Mouse (Mus musculus): Measurements from ENCODE around the gene H2-K1. TPM values are rescaled to one million over a fixed set of nuclear protein-coding genes. Genes with fewer than 3 reads are reported as not detected.
"Not testable (repeated sequence)": the region's sequence is repeated elsewhere in the genome, so short reads cannot be mapped to it uniquely, and the experiment has no call there.

Gene H2-K1
- total RNA-seq, 2 experiments from 2014 or later = 564 to 1,023 TPM

DNA sequence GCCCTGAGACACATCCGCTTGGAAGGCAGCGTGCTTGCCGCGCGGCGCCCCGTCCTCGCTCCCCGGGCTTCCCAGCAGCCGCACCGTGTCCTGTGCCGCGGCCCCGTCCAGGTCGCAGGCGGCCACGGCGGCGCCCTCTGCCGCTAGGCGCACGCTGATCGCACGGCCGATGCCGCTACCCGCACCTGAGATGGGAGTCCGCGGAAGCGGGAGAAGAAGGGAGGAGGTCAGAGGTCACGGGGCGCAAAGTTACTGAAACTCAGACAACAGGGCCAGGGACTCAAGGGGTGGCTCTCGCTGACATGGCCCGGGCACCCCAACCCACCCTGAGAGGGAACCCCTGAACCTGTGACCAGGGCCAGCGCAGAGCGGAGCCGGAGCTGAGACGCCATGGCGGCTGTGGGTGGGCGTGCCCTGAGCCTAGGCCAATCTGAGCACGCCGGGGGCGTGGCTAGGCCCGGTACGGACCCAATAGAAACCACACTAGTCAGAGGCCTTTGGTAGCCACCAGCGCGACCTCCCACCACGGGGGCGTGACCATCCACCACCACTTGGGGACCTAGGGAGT, 27.6 kb upstream of the H2-K1 start, which contains the start of gene H2-Ke6:
Gene H2-Ke6, minus strand, starts transcription at position 405 of the 568 bp plus-strand sequence.
- peak; percentile 50 for ATAC-seq (replicated peaks; ENCODE audit: poor library complexity, severe bottlenecking)

DNA sequence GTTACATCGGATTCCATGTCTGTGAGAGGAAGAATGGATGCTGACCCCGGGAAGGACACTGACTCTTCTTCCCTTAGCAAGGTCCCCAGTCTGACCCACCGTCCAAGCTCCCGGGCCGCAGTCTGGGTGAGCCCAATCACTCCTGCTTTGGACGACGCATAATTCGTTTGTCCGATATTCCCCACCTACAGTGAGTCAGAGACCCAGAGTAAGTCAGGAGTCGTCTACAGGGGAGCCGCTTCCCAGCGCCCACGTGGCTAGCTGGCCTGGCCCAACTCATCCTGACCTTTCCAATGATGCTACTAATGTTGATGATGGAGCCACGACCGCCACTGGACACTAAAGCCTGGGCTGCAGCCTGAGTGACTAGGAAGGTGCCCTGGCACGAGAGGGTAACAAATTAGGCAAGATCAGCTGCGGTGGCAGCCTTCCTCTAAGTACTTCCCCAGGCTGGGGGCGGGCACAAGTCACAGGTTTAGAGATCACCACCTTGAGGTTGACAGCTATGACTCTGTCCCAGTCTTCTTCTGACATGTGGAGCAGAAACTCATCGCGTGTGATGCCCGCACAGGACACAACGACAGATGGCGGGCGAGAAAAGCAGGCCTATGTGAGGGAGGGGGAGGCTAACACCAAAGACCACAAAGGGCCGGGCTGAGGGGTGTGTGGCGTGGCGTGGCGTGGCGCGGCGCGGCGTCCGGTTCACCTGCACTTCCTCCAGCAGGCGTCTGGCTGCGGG, 26.9 kb upstream of the H2-K1 start:
- peak; percentile 34 for ATAC-seq (replicated peaks; ENCODE audit: poor library complexity, severe bottlenecking)

DNA sequence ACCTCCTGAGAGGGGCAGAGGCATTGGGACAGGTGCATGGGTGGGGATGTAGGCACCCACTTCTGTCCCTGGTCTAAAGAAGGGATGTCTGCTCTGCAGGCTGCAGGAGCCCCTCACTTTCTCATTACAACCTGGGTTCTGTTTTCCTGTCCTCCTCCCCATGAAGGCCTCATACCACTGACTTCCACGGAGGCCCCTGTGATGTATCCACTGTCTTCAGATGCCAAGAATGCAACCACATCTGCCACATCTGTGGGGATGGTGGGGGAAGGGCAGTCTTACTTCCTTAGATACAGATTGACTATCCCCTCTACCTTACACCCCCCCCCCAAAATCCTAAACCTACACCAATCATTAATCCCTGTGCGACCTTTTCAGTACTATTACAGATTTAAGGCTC, 26.1 kb upstream of the H2-K1 start:
- no peak for ATAC-seq (replicated peaks; ENCODE audit: poor library complexity, severe bottlenecking)

GRCm38 (mm10) chr17:34025756-34026151, 25.6 kb upstream of the H2-K1 start:
- ATAC-seq (replicated peaks; ENCODE audit: poor library complexity, severe bottlenecking) = no peak

DNA sequence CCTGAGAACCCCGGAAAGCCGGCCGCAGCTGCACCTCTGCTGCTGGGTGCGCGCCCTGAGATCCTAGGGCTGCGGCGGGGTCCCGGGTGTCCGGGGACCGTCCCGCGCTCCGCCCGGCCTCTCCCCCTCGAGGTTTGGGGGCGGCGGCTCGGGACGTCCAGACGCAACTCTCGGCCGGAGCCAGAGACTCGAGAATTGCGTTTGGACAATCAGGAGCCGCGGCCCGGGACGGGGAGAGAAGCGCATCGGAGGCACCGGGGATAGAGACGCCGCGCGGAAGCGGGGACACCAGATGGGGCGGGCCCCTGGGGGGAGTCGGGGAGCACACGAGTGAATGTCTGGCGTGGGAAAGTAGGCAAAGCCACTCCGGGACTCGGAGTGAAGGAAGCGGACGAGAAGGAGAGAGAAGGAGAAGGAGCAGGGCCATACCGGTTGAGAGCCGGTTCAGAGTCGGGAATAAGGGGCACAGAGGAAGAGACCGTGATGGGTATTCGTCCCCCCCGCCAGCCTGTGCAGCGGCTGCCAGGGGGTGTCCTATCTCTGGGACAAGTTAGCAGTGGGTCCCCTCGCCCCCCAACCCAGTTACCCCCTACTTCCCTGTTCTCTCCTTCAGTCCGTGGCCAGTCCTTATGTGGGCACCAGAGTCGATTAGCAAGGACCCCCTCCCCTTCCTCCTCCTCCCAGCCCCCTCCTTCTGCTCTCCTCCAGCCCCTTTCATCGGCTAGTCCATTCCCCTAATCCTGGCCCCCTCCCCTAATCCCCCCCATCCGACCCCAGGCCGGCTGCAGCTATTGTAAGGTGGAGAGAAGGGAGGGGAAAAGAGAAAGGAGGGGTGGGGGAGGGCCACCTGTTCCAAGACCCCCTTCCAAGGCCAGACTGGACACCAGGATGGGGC, 25.0 kb upstream of the H2-K1 start:
- no peak for ATAC-seq (replicated peaks; ENCODE audit: poor library complexity, severe bottlenecking)

DNA sequence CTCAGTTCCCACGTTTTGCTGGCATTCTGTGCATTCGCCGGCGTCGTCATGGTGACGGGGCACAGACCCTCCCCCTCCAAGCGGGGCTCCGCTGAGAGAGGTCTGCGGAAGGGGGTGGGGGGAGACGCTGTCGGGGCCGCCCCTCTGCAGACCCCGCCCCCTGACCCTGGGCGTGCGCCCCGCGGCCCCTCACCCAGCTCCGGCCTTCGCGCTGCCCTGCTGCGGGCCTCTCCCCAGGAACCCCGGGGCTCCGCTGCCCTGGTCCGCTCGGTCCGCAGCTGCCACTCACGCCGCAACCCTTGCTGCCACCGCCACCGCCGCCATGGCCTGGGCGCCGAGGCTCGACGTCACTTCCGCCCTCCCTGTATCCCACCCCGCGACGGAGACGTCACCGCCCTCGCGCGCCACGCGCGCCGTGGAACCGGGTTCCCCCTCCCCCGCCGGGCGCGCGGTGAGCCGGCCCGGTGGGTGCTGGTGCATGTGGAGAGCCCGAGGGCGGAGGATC, 24.2 kb upstream of the H2-K1 start, which contains the start of gene Ring1:
Gene Ring1, minus strand, starts transcription at position 364 of the 505 bp plus-strand sequence.
- peak; percentile 36 for ATAC-seq (replicated peaks; ENCODE audit: poor library complexity, severe bottlenecking)

GRCm38 (mm10) chr17:34023678-34024077, 23.5 kb upstream of the H2-K1 start:
- ATAC-seq (replicated peaks; ENCODE audit: poor library complexity, severe bottlenecking) = no peak

DNA sequence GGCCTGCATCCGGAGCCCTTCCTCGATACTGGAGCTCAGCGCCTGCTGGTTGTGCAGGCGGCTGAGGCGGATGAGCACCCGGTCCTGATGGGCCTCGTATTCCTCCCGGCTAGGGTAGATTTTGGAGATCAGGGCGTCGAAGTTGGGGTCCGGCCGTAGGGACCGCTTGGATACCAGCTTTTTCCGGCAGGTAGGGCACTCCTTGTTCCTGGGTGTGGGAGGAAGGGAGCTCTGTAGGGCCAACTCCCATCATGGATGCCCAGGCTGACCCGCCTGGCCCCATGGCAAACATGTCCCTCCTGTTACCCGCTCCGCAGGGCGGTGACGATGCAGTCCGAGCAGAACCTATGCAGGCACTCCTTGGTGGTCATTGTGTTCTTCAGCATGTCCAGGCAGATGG, 22.8 kb upstream of the H2-K1 start:
- ATAC-seq (replicated peaks; ENCODE audit: poor library complexity, severe bottlenecking) = no peak

GRCm38 (mm10) chr17:34022414-34022783, 22.3 kb upstream of the H2-K1 start:
- no peak for ATAC-seq (replicated peaks; ENCODE audit: poor library complexity, severe bottlenecking)

DNA sequence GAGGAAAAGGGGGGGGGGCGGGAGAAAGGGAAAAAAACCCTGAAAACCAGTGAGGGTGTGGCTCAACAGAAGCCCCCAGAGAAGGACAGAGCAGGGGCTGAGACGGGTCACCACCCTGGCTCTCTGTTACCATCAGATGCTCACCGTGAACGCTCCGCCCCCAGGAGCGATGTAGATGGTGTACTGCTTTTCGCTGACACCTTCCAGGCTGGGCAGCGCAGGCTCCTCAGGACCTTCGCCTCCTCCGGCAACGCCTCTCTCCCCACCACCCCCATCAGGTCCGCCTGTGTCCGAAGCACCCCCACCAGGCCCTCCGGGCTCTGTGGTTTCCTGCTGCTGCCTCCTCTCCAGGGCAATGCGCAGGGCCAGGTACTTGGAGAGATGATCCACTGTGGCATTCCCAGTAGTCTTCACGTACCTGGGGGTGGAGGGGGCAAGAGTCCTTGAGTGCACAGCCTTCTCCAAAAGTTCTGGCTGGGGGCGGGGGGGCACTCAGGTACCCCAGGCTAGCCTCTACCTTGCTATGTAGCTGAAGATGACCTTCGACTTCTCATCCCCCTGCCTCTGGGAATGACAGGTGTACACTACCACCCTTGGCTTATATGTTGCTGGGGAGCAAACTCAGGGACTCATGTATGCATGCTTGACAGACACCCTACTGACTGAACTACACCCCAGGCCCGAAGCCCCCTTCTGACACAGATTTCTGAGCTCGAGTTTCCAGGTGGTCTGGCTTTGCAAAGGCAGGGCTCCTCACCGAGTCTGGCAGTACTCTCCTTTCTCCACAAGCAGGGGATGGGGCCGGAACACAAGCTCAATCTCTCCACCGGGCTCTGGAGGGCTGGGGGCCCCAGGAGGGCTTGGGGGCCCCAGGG, 21.6 kb upstream of the H2-K1 start:
- ATAC-seq (replicated peaks; ENCODE audit: poor library complexity, severe bottlenecking) = no peak

DNA sequence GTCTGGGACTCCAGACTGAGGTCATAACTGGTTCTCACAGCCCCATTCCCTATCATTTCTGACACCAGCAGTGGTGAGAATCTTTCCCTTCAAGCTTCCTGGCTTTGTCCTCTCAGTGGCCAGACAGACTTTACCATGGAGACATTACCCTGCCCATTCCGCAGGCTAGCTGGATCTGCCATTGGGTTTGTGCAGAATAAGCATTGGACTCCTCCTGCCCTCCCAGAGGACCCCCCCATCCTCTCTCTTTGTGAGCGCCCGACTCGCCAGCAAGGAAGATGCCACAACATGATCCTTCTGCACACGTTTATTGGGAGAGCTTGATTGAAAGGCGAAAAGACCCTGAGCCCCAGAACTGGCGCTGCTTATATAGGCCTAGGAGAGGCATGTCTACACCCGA, 13.3 kb upstream of the H2-K1 start:
- ATAC-seq (replicated peaks; ENCODE audit: poor library complexity, severe bottlenecking) = no peak

GRCm38 (mm10) chr17:34010156-34010555, 10.0 kb upstream of the H2-K1 start:
- ATAC-seq (replicated peaks; ENCODE audit: poor library complexity, severe bottlenecking) = no peak

GRCm38 (mm10) chr17:34006570-34006969, 6.4 kb upstream of the H2-K1 start:
- no peak for ATAC-seq (replicated peaks; ENCODE audit: poor library complexity, severe bottlenecking)

- no peak for ATAC-seq (replicated peaks; ENCODE audit: poor library complexity, severe bottlenecking)
Observed at GRCm38 (mm10) chr17:34003426-34003825, 3.3 kb upstream of the H2-K1 start.

GRCm38 (mm10) chr17:34000796-34001195, 649 bp upstream of the H2-K1 start:
- ATAC-seq (replicated peaks; ENCODE audit: poor library complexity, severe bottlenecking) = not testable (repeated sequence)

DNA sequence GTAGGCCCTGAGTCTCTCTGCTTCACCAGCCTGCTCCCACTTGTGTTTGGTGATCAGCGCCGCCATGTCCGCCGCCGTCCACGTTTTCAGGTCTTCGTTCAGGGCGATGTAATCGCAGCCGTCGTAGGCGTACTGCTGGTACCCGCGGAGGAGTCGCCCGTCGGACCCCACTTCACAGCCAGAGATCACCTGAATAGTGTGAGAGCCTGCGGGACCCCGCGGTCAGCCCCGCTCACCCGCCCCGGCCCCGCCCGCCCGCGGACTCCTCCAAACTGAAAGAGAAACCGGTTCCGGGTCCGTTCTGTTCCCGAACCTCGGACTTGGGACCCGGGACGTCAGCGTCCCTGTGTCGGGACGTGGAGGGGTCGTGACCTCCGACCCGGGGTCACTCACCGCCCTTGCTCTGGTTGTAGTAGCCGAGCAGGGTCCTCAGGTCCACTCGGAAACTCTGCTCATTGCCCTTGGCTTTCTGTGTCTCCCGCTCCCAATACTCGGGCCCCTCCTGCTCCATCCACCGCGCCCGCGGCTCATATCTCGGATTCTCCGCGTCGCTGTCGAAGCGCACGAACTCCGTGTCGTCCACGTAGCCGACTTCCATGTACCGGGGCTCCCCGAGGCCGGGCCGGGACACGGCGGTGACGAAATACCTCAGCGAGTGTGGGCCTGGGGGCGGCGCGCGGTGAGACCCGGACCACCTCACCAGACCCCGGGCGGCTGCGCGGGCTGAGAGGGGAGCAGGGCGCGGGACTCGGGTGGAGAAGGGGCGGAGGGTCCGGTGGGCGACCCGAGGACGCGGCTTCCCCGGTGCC, 602 bp downstream of the H2-K1 start:
- ATAC-seq (replicated peaks; ENCODE audit: poor library complexity, severe bottlenecking) = no peak

GRCm38 (mm10) chr17:33998697-33999096, 1.4 kb downstream of the H2-K1 start:
- not testable (repeated sequence) for ATAC-seq (replicated peaks; ENCODE audit: poor library complexity, severe bottlenecking)

DNA sequence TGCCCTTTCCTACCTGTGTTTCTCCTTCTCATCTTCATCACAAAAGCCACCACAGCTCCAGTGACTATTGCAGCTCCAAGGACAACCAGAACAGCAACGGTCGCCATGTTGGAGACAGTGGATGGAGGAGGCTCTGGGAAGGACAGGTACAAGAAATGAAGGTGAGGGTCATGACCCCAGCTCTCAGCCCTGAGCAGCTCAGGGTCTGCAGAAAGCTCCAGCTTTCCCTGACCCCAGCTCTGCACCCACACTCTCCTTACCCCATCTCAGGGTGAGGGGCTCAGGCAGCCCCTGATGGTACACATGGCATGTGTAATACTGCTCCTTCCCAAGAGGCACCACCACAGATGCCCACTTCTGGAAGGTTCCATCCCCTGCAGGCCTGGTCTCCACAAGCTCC, 3.1 kb downstream of the H2-K1 start:
- not testable (repeated sequence) for ATAC-seq (replicated peaks; ENCODE audit: poor library complexity, severe bottlenecking)

GRCm38 (mm10) chr17:33995651-33996050, 4.5 kb downstream of the H2-K1 start:
- no peak for ATAC-seq (replicated peaks; ENCODE audit: poor library complexity, severe bottlenecking)
